In genomic region chr10:60830000-60830399, GRCm38 (mm10) we compare ENCODE assay signal across 8 mouse cellular contexts. TPM values are rescaled to one million over a fixed set of nuclear protein-coding genes. Genes with fewer than 3 reads are reported as not detected.
A peak's percentile ranks its signal among the peaks of the same experiment; 100 is the strongest.
DNase-seq lines count a peak whose midpoint lies in the region; ATAC-seq and TF ChIP-seq lines count a peak whose summit lies in the region.

No protein-coding gene starts in this region.

- peak overlapping the region; percentile 74 for H3K4me3 ChIP-seq in lung, embryonic 14.5 days (ENCODE audit: low read depth, low read length)
- peak overlapping the region; percentile 83 for H3K4me3 ChIP-seq in forebrain, embryonic 10.5 days
- peak overlapping the region; percentile 86 for H3K4me3 ChIP-seq in limb, embryonic 11.5 days (ENCODE audit: low read depth, low read length)
- peak overlapping the region; percentile 59 for H3K4me3 ChIP-seq in stomach, embryonic 14.5 days (ENCODE audit: low read depth, low read length)

- H3K4me1 ChIP-seq in lung, embryonic 14.5 days (ENCODE audit: insufficient read depth) = peaks cover 22% of the 10 kb centered on the region
- H3K4me1 ChIP-seq in forebrain, embryonic 10.5 days = peaks cover 82% of the 10 kb centered on the region
- peaks cover 50% of the 10 kb centered on the region for H3K4me1 ChIP-seq in limb, embryonic 11.5 days (ENCODE audit: control insufficient read depth, insufficient read depth, low read length)
- H3K4me1 ChIP-seq in stomach, embryonic 14.5 days (ENCODE audit: control insufficient read depth, insufficient read depth, low read length) = no peaks in the 10 kb centered on the region

- ATAC-seq in lung, embryonic 14.5 days (ENCODE audit: insufficient read depth) = no peak
- no peak for ATAC-seq in limb, embryonic 11.5 days (ENCODE audit: insufficient number of reproducible peaks, low FRiP score, low TSS enrichment, low read depth)
- ATAC-seq in stomach, embryonic 14.5 days (ENCODE audit: insufficient number of reproducible peaks, insufficient read depth, low FRiP score, low read depth) = no peak
- ATAC-seq in megakaryocyte-erythroid progenitor cell, adult 5-6 weeks (replicated peaks; ENCODE audit: low FRiP score, low TSS enrichment, poor library complexity, severe bottlenecking) = no peak

- no peak for DNase-seq in lung, embryonic 14.5 days
- no peak for DNase-seq in lung, postnatal 25 days (ENCODE audit: low spot score)
- DNase-seq in forebrain, embryonic 10.5 days (ENCODE audit: extremely low spot score, low spot score) = no peak
- DNase-seq in limb, embryonic 11.5 days (ENCODE audit: low spot score) = no peak
- DNase-seq in yolk sac, embryonic 10.5 days (ENCODE audit: low spot score) = no peak
- no peak for DNase-seq in right cerebral cortex, adult 2 months (ENCODE audit: low spot score in 2 of 2)

- H3K36me3 ChIP-seq in lung, embryonic 14.5 days (ENCODE audit: insufficient read depth) = no peaks in the 10 kb centered on the region
- no peaks in the 10 kb centered on the region for H3K36me3 ChIP-seq in forebrain, embryonic 10.5 days (replicated peaks)
- no peaks in the 10 kb centered on the region for H3K36me3 ChIP-seq in limb, embryonic 11.5 days (ENCODE audit: control insufficient read depth, insufficient read depth, low read length)
- no peaks in the 10 kb centered on the region for H3K36me3 ChIP-seq in stomach, embryonic 14.5 days (ENCODE audit: control insufficient read depth, insufficient read depth, low read length)

- WGBS in lung, embryonic 14.5 days = under 1% methylated on average over 11 of the region's 11 CpGs
- WGBS in forebrain, embryonic 10.5 days = 0% methylated on average over 11 of the region's 11 CpGs
- 1% methylated on average over 11 of the region's 11 CpGs for WGBS in limb, embryonic 11.5 days
- WGBS in stomach, embryonic 14.5 days = under 1% methylated on average over 11 of the region's 11 CpGs

- peak overlapping the region; percentile 81 for H3K9ac ChIP-seq in lung, embryonic 14.5 days
- H3K9ac ChIP-seq in limb, embryonic 11.5 days (ENCODE audit: low read length) = peak overlapping the region; percentile 87
- H3K9ac ChIP-seq in stomach, embryonic 14.5 days (replicated peaks; ENCODE audit: low read depth, low read length) = no peak overlapping the region

- TF ChIP-seq CTCF in lung, embryonic 14.5 days (IDR thresholded peaks at IDR 0.05; ENCODE audit: low read depth) = no peak

- H3K27me3 ChIP-seq in lung, embryonic 14.5 days (ENCODE audit: insufficient read depth, low read length) = no peaks in the 10 kb centered on the region; the same call in 1 of the 2 replicates
- peaks cover 100% of the 10 kb centered on the region for H3K27me3 ChIP-seq in forebrain, embryonic 10.5 days (ENCODE audit: poor library complexity, severe bottlenecking)
- H3K27me3 ChIP-seq in limb, embryonic 11.5 days (ENCODE audit: control insufficient read depth, insufficient read depth, low read length) = peaks cover 2% of the 10 kb centered on the region; the same call in 1 of the 2 replicates
- peaks cover 15% of the 10 kb centered on the region; the same call in 1 of the 2 replicates for H3K27me3 ChIP-seq in stomach, embryonic 14.5 days (ENCODE audit: control insufficient read depth, insufficient read depth, low read length)

- peak overlapping the region; percentile 90 for H3K4me2 ChIP-seq in lung, embryonic 14.5 days
- H3K4me2 ChIP-seq in limb, embryonic 11.5 days (ENCODE audit: low read depth, severe bottlenecking) = peak overlapping the region; percentile 88
- H3K4me2 ChIP-seq in stomach, embryonic 14.5 days (replicated peaks; ENCODE audit: low read depth, low read length) = peak overlapping the region; percentile 96

- H3K9me3 ChIP-seq in lung, embryonic 14.5 days (ENCODE audit: low read depth, low read length) = no peaks in the 10 kb centered on the region
- no peaks in the 10 kb centered on the region for H3K9me3 ChIP-seq in forebrain, embryonic 10.5 days
- no peaks in the 10 kb centered on the region for H3K9me3 ChIP-seq in limb, embryonic 11.5 days (ENCODE audit: control insufficient read depth, low read length)
- no peaks in the 10 kb centered on the region for H3K9me3 ChIP-seq in stomach, embryonic 14.5 days (ENCODE audit: control insufficient read depth, low read depth, low read length)

- no peak overlapping the region for H3K27ac ChIP-seq in lung, embryonic 14.5 days (ENCODE audit: low read depth)
- peak overlapping the region; percentile 89; the same call in 1 of the 2 replicates for H3K27ac ChIP-seq in forebrain, embryonic 10.5 days
- H3K27ac ChIP-seq in limb, embryonic 11.5 days (replicated peaks; ENCODE audit: low read depth, low read length) = no peak overlapping the region
- no peak overlapping the region for H3K27ac ChIP-seq in stomach, embryonic 14.5 days (ENCODE audit: low read length)

RNA-seq across cellular contexts. Expression of gene Unc5b, which starts 1.4 kb away (rescaled TPM):
- polyA plus RNA-seq in lung, embryonic 14.5 days (2014; fragmentation: Nextera tagmentation; extraction: Ambion mirVana) = 6.6 TPM in 2 replicates
- polyA plus RNA-seq in forebrain, embryonic 10.5 days (2016; fragmentation: Nextera tagmentation; extraction: Ambion mirVana) = 3.2 and 3.4 TPM in 2 replicates
- 10.2 and 10.6 TPM in 2 replicates for polyA plus RNA-seq in limb, embryonic 11.5 days (2014; fragmentation: Nextera tagmentation; extraction: Ambion mirVana)
- 4.2 and 4.4 TPM in 2 replicates for polyA plus RNA-seq in stomach, embryonic 14.5 days (2014; fragmentation: Nextera tagmentation; extraction: Ambion mirVana)
- total RNA-seq in megakaryocyte-erythroid progenitor cell, adult 5-6 weeks (2014; fragmentation: Nextera tagmentation) = not detected in 2 replicates
- not detected in 2 replicates for total RNA-seq in megakaryocyte-erythroid progenitor cell, adult 5-6 weeks (2017)
